In genomic region chr1:168200570-168201156, GRCm38 (mm10) we compare ENCODE assay signal across 19 mouse cellular contexts.
"Had no signal": no experiment of that assay in that cellular context is flagged by ENCODE, and none has a peak within 500 bp of the region (broad histone marks: within the 10 kb centered on the region; RNA-seq: fewer than 3 reads in every experiment).

No protein-coding gene starts in this region.

- DNase-seq: kidney, adult 2 months; kidney, postnatal 25 days; layer of hippocampus, adult 9-11 months; liver; lung, adult 18-20 months; lung, postnatal 10 days; lung, postnatal 36 days; thymus, adult 2 months; thymus, postnatal 14 days; thymus, postnatal 4 days had no signal

- ATAC-seq: intestine, postnatal 0 days; liver, embryonic 12.5 days had no signal

- H3K9me3 ChIP-seq: limb, embryonic 10.5 days; limb, embryonic 13.5 days; liver, embryonic 12.5 days; liver, embryonic 15.5 days; lung, embryonic 15.5 days; megakaryocyte, embryonic 14.5 days had no signal

- H3K27me3 ChIP-seq: limb, embryonic 13.5 days; liver, embryonic 12.5 days; liver, embryonic 15.5 days; lung, embryonic 15.5 days; megakaryocyte, embryonic 14.5 days had no signal

- H3K4me1 ChIP-seq: limb, embryonic 10.5 days; limb, embryonic 13.5 days; liver, embryonic 12.5 days; liver, embryonic 15.5 days had no signal

- H3K4me2 ChIP-seq: limb, embryonic 13.5 days; liver, embryonic 12.5 days; liver, embryonic 15.5 days; lung, embryonic 15.5 days had no signal

- H3K9ac ChIP-seq: limb, embryonic 13.5 days; liver, embryonic 12.5 days; liver, embryonic 15.5 days; lung, embryonic 15.5 days had no signal

- H3K27ac ChIP-seq: kidney, postnatal 0 days; layer of hippocampus, adult 2 months; limb, embryonic 10.5 days; limb, embryonic 13.5 days; liver, embryonic 12.5 days; liver, embryonic 15.5 days; lung, embryonic 15.5 days had no signal

- H3K4me3 ChIP-seq: layer of hippocampus, adult 2 months; limb, embryonic 10.5 days; limb, embryonic 13.5 days; liver, embryonic 12.5 days; liver, embryonic 15.5 days; lung, embryonic 15.5 days; megakaryocyte, embryonic 14.5 days had no signal

- H3K36me3 ChIP-seq: liver, embryonic 15.5 days had no signal
